Mouse (Mus musculus) neural tube, embryonic 15.5 days (tissue): Measurements from ENCODE around the gene Lilra5. TPM values are rescaled to one million over a fixed set of nuclear protein-coding genes. Genes with fewer than 3 reads are reported as not detected.
"Not testable (repeated sequence)": the region's sequence is repeated elsewhere in the genome, so short reads cannot be mapped to it uniquely, and the experiment has no call there.

ENCODE experiments used
- ATAC-seq: fragments of 200-750 bp; cut with Nextera tagmentation; 2 replicates; pipeline ENCODE4 v1.8.0; 2017; ENCODE audit warnings: mild to moderate bottlenecking, moderate TSS enrichment, moderate library complexity; ENCODE audit not compliant: low FRiP score
- H3K27ac ChIP-seq: fragments of 300-500 bp; sonication (generic); replicated peaks from 2 replicates; pipeline ENCODE4 v1.5.1; 2015; ENCODE audit warnings: mild to moderate bottlenecking, inconsistent platforms
- H3K27me3 ChIP-seq: fragments of 300-500 bp; sonication (generic); replicated peaks from 2 replicates; pipeline ENCODE4 v1.6.1; 2015; ENCODE audit warnings: inconsistent platforms
- H3K36me3 ChIP-seq: fragments of 300-500 bp; sonication (generic); 2 replicates; pipeline ENCODE4 v1.6.1; 2015; ENCODE audit warnings: inconsistent platforms
- H3K4me1 ChIP-seq: fragments of 300-500 bp; sonication (generic); 2 replicates; pipeline ENCODE4 v1.6.1; 2015; ENCODE audit warnings: inconsistent platforms
- H3K4me2 ChIP-seq: fragments of 300-500 bp; sonication (generic); 2 replicates; pipeline ENCODE4 v1.6.1; 2015; ENCODE audit warnings: inconsistent platforms, mild to moderate bottlenecking, moderate library complexity
- H3K4me3 ChIP-seq: fragments of 300-500 bp; sonication (generic); replicated peaks from 2 replicates; pipeline ENCODE4 v1.5.1; 2015; ENCODE audit warnings: mild to moderate bottlenecking, inconsistent platforms
- H3K9ac ChIP-seq: fragments of 300-500 bp; sonication (generic); replicated peaks from 2 replicates; pipeline ENCODE4 v1.6.1; 2015; ENCODE audit warnings: mild to moderate bottlenecking, inconsistent platforms
- H3K9me3 ChIP-seq: fragments of 300-500 bp; sonication (generic); replicated peaks from 2 replicates; pipeline ENCODE4 v1.6.1; 2016; ENCODE audit warnings: inconsistent platforms
- WGBS: fragments of 180-500 bp; shearing (Covaris S2); methylation state at CpG from one replicate; pipeline ENCODE4 v1.1.7; 2015; ENCODE audit warnings: mixed read lengths; 5-methylcytosine and 5-hydroxymethylcytosine counted together
- polyA plus RNA-seq: library from polyadenylated mRNA; unstranded; fragments of >200 nt; fragmentation: Nextera tagmentation; extraction: Ambion mirVana; gene quantifications from 2 replicates; pipeline ENCODE4 v1.2.1, GENCODE M21; 2015

Gene Lilra5
- polyA plus RNA-seq, 1 experiment from 2014 or later: not detected

DNA sequence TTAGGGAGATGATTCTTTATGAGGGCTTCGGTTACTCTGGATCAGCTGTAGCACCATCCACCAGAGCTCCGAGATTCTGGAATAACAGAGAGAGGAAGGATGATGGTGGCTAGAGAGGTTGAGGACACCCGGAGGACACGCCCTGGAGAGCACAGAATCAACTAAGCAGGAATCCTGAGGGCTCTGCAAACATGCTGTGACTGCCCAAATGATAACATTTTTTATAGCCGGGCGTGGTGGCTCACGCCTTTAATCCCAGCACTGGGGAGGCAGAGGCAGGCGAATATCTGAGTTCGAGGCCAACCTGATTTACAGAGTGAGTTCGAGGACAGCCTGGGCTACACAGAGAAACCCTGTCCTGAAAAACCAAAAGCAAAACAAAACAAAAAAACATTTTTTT lies 37.9 kb downstream of the Lilra5 start:
- not testable (repeated sequence) for H3K27ac ChIP-seq, H3K27me3 ChIP-seq, H3K9ac ChIP-seq, H3K36me3 ChIP-seq, ATAC-seq, H3K9me3 ChIP-seq, H3K4me3 ChIP-seq, H3K4me2 ChIP-seq, H3K4me1 ChIP-seq
- WGBS: 93% methylated on average over 10 of the region's 10 CpGs

- Histone ChIP-seq H3K9ac (no peak overlapping the region), H3K27ac (no peak overlapping the region), H3K36me3 (no peaks in the 10 kb centered on the region), H3K9me3 (no peaks in the 10 kb centered on the region), H3K4me2 (no peak overlapping the region), H3K4me3 (no peak overlapping the region), H3K4me1 (no peaks in the 10 kb centered on the region), H3K27me3 (no peaks in the 10 kb centered on the region)
- WGBS: 78% methylated on average over 5 of the region's 5 CpGs
- no peak for ATAC-seq
Measured at GRCm38 (mm10) chr7:4292638-4293037, 55.1 kb downstream of the Lilra5 start.

Other genes starting within 250 kb of the Lilra5 start
- 3.5 and 4.6 TPM in 2 replicates for gene Lair1, start 174.6 kb upstream of the Lilra5 start, polyA plus RNA-seq
- 127 and 155 TPM in 2 replicates for gene Ttyh1, start 118.3 kb upstream of the Lilra5 start, polyA plus RNA-seq
- 71.3 and 77.4 TPM in 2 replicates for gene Leng8, start 100.7 kb upstream of the Lilra5 start, polyA plus RNA-seq
- 6.6 TPM in 2 replicates for gene Leng9, start 87.4 kb upstream of the Lilra5 start, polyA plus RNA-seq
- 7.9 and 15.5 TPM in 2 replicates for gene Cdc42ep5, start 72.9 kb upstream of the Lilra5 start, polyA plus RNA-seq
- gene Ncr1, start 100.0 kb downstream of the Lilra5 start, polyA plus RNA-seq: 0.19 TPM in 1 of 2 replicates, not detected in the other
- gene Gp6, start 160.0 kb downstream of the Lilra5 start, polyA plus RNA-seq: 0.08 TPM in 1 of 2 replicates, not detected in the other
- 38.2 and 41.9 TPM in 2 replicates for gene Rdh13, start 207.9 kb downstream of the Lilra5 start, polyA plus RNA-seq
- 13.1 and 14.1 TPM in 2 replicates for gene Eps8l1, start 222.9 kb downstream of the Lilra5 start, polyA plus RNA-seq